Mouse (Mus musculus): ENCODE results near the gene Car1. TPM values are rescaled to one million over a fixed set of nuclear protein-coding genes. Genes with fewer than 3 reads are reported as not detected.
A peak's percentile ranks its signal among the peaks of the same experiment; 100 is the strongest.
"Not testable (repeated sequence)": the region's sequence is repeated elsewhere in the genome, so short reads cannot be mapped to it uniquely, and the experiment has no call there.

Car1 gene
- polyA plus RNA-seq, 1 experiment from 2014 or later, result 33.0 TPM

- Histone ChIP-seq H3K4me2 (ENCODE audit: low read depth, low read length) (no peak overlapping the region), H3K27ac (ENCODE audit: low read length) (no peak overlapping the region), H3K36me3 (ENCODE audit: control insufficient read depth, insufficient read depth) (no peaks in the 10 kb centered on the region), H3K4me3 (ENCODE audit: low read depth, low read length) (no peak overlapping the region), H3K9ac (ENCODE audit: low read depth, low read length) (no peak overlapping the region), H3K27me3 (ENCODE audit: control insufficient read depth, insufficient read depth, low read depth, low read length) (no peaks in the 10 kb centered on the region), H3K9me3 (replicated peaks; ENCODE audit: control insufficient read depth, low read length) (no peaks in the 10 kb centered on the region), H3K4me1 (ENCODE audit: control insufficient read depth, low read depth, low read length) (no peaks in the 10 kb centered on the region)
- peak; percentile 82 for ATAC-seq (ENCODE audit: low read depth)
These were observed 20.7 kb upstream of the Car1 start for GRCm38 (mm10) chr3:14828896-14829295.

DNA sequence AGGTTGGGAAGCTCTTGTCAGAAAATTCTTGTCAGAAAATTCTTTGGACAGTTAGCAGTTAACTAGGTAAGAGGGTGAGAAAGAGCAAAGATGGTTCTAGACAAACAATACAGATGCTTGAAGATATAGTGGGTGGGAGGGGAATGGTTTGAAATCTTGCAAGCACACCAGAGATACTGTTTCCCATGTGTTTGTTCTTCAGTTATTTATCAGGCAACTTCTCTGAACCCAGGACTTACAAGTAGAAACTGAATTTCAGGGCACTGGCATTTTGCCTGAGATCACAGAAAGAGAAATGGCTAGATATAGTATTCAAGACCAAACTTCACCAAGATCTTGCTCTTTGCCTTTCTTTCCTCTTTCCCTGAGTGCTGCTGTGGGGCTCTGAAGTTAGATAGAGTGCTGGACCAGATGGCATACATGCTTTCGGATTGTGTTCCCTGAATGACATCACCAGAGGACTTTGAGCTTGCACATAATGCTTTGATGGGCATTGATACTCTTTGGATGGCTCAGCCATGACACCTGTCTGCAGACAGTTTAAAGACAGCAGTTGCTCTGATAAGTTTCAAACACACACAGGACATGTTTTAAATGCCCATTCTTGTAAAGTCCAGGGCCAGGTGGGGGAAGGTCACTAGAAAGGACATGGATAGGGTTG lies 11.8 kb upstream of the Car1 start:
- ATAC-seq (ENCODE audit: low read depth), result peak; percentile 62
- no peaks in the 10 kb centered on the region for H3K9me3 ChIP-seq (replicated peaks; ENCODE audit: control insufficient read depth, low read length)
- H3K4me1 ChIP-seq (ENCODE audit: control insufficient read depth, low read depth, low read length), result no peaks in the 10 kb centered on the region
- no peak overlapping the region for H3K4me3 ChIP-seq (ENCODE audit: low read depth, low read length)
- no peaks in the 10 kb centered on the region for H3K27me3 ChIP-seq (ENCODE audit: control insufficient read depth, insufficient read depth, low read depth, low read length)
- no peak overlapping the region for H3K27ac ChIP-seq (ENCODE audit: low read length)
- no peaks in the 10 kb centered on the region for H3K36me3 ChIP-seq (ENCODE audit: control insufficient read depth, insufficient read depth)
- WGBS (ENCODE audit: insufficient replicate concordance), result 56% methylated on average over 1 of the region's 1 CpGs
- no peak overlapping the region for H3K9ac ChIP-seq (ENCODE audit: low read depth, low read length)
- no peak overlapping the region for H3K4me2 ChIP-seq (ENCODE audit: low read depth, low read length)

- not testable (repeated sequence) for H3K36me3 ChIP-seq (ENCODE audit: control insufficient read depth, insufficient read depth); ATAC-seq (ENCODE audit: low read depth); H3K9ac ChIP-seq (ENCODE audit: low read depth, low read length); H3K4me3 ChIP-seq (ENCODE audit: low read depth, low read length); H3K9me3 ChIP-seq (replicated peaks; ENCODE audit: control insufficient read depth, low read length); H3K4me1 ChIP-seq (ENCODE audit: control insufficient read depth, low read depth, low read length); H3K27me3 ChIP-seq (ENCODE audit: control insufficient read depth, insufficient read depth, low read depth, low read length); H3K27ac ChIP-seq (ENCODE audit: low read length); H3K4me2 ChIP-seq (ENCODE audit: low read depth, low read length)
- WGBS (ENCODE audit: insufficient replicate concordance), result 44% methylated on average over 1 of the region's 1 CpGs
These were observed 7.2 kb upstream of the Car1 start for GRCm38 (mm10) chr3:14815396-14815795.

DNA sequence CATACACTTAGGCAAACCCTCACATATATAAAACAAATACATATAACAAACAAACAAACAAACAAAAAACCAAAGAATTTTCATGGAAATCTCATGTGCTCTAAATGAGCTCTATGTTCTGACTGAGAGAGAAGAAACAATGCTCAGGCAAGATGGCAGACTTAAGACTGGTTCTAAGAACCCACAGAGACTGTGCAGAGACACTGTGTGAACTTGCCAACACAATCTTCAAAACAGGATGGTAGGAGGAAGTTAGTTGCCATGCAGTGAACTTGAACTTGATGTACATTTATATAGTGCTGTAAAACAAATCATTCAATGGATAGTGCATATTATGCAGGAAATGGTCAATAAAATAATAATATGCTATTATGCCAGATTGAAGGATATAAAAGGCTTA lies 1.5 kb downstream of the Car1 start:
- no peaks in the 10 kb centered on the region for H3K36me3 ChIP-seq (ENCODE audit: control insufficient read depth, insufficient read depth)
- no peak for ATAC-seq (ENCODE audit: low read depth)
- no peaks in the 10 kb centered on the region for H3K9me3 ChIP-seq (replicated peaks; ENCODE audit: control insufficient read depth, low read length)
- no peak overlapping the region for H3K9ac ChIP-seq (ENCODE audit: low read depth, low read length)
- H3K27ac ChIP-seq (ENCODE audit: low read length), result no peak overlapping the region
- H3K4me3 ChIP-seq (ENCODE audit: low read depth, low read length), result no peak overlapping the region
- H3K27me3 ChIP-seq (ENCODE audit: control insufficient read depth, insufficient read depth, low read depth, low read length), result no peaks in the 10 kb centered on the region
- no peak overlapping the region for H3K4me2 ChIP-seq (ENCODE audit: low read depth, low read length)
- no peaks in the 10 kb centered on the region for H3K4me1 ChIP-seq (ENCODE audit: control insufficient read depth, low read depth, low read length)

DNA sequence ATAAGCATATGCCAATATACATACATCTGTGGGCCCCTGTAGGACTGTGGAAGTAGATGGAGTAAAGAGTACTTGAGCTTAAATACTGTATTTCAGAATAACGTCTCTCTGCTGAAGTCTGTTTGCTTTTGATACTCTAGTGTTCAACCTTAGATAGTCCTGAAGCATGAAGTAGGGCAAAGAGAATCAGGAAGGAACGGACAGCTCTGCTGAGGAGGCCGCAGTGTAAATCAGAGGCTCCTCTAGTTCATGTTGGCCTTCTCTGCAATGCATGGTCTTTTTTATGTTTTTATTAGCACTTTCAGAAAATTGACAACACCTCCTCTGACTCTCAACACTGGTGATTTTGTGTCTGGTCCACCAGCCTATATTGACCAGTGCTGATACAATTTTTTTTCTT lies 2.2 kb downstream of the Car1 start:
- Histone ChIP-seq H3K4me2 (ENCODE audit: low read depth, low read length) (no peak overlapping the region), H3K36me3 (ENCODE audit: control insufficient read depth, insufficient read depth) (no peaks in the 10 kb centered on the region), H3K4me3 (ENCODE audit: low read depth, low read length) (no peak overlapping the region), H3K9ac (ENCODE audit: low read depth, low read length) (no peak overlapping the region), H3K27me3 (ENCODE audit: control insufficient read depth, insufficient read depth, low read depth, low read length) (no peaks in the 10 kb centered on the region), H3K27ac (ENCODE audit: low read length) (no peak overlapping the region), H3K4me1 (ENCODE audit: control insufficient read depth, low read depth, low read length) (no peaks in the 10 kb centered on the region), H3K9me3 (replicated peaks; ENCODE audit: control insufficient read depth, low read length) (no peaks in the 10 kb centered on the region)
- 70% methylated on average over 3 of the region's 3 CpGs for WGBS (ENCODE audit: insufficient replicate concordance)
- no peak for ATAC-seq (ENCODE audit: low read depth)

- H3K27ac ChIP-seq (ENCODE audit: low read length), result no peak overlapping the region
- H3K4me2 ChIP-seq (ENCODE audit: low read depth, low read length), result no peak overlapping the region
- no peak for ATAC-seq (ENCODE audit: low read depth)
- no peak overlapping the region for H3K9ac ChIP-seq (ENCODE audit: low read depth, low read length)
- no peaks in the 10 kb centered on the region for H3K36me3 ChIP-seq (ENCODE audit: control insufficient read depth, insufficient read depth)
- no peaks in the 10 kb centered on the region for H3K9me3 ChIP-seq (replicated peaks; ENCODE audit: control insufficient read depth, low read length)
- H3K4me1 ChIP-seq (ENCODE audit: control insufficient read depth, low read depth, low read length), result no peaks in the 10 kb centered on the region
- H3K27me3 ChIP-seq (ENCODE audit: control insufficient read depth, insufficient read depth, low read depth, low read length), result no peaks in the 10 kb centered on the region
- WGBS (ENCODE audit: insufficient replicate concordance), result 68% methylated on average over 6 of the region's 6 CpGs
- no peak overlapping the region for H3K4me3 ChIP-seq (ENCODE audit: low read depth, low read length)
These were observed 3.3 kb downstream of the Car1 start for GRCm38 (mm10) chr3:14804906-14805305.

DNA sequence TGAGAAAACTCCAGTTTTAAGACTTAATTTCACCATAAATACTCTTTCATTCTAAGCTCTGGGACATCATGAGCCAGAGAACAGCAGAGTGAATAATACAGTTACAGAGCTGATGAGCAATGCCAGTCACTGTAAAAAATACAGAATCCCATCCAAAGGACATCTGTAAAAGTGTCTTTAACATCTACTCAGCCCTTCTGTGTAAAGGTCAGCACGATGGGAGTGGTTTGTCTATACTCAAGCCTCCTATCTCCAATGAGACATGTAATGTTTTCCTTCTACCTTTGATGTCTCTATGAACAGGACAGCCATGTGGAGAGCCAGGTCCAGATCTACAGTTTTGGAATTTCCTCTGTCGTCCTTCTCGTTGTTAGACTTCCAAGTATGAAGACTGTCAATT lies 11.1 kb downstream of the Car1 start:
- Histone ChIP-seq H3K27me3 (ENCODE audit: control insufficient read depth, insufficient read depth, low read depth, low read length) (no peaks in the 10 kb centered on the region), H3K4me1 (ENCODE audit: control insufficient read depth, low read depth, low read length) (no peaks in the 10 kb centered on the region), H3K9me3 (replicated peaks; ENCODE audit: control insufficient read depth, low read length) (no peaks in the 10 kb centered on the region), H3K27ac (ENCODE audit: low read length) (no peak overlapping the region), H3K9ac (ENCODE audit: low read depth, low read length) (no peak overlapping the region), H3K4me2 (ENCODE audit: low read depth, low read length) (no peak overlapping the region), H3K36me3 (ENCODE audit: control insufficient read depth, insufficient read depth) (no peaks in the 10 kb centered on the region), H3K4me3 (ENCODE audit: low read depth, low read length) (no peak overlapping the region)
- no peak for ATAC-seq (ENCODE audit: low read depth)
- WGBS (ENCODE audit: insufficient replicate concordance), result 65% methylated on average over 3 of the region's 3 CpGs

GRCm38 (mm10) chr3:14795292-14796020 lies 12.7 kb downstream of the Car1 start:
- H3K9me3 ChIP-seq (replicated peaks; ENCODE audit: control insufficient read depth, low read length), result no peaks in the 10 kb centered on the region
- no peak for ATAC-seq (ENCODE audit: low read depth)
- no peaks in the 10 kb centered on the region for H3K27me3 ChIP-seq (ENCODE audit: control insufficient read depth, insufficient read depth, low read depth, low read length)
- H3K36me3 ChIP-seq (ENCODE audit: control insufficient read depth, insufficient read depth), result no peaks in the 10 kb centered on the region
- WGBS (ENCODE audit: insufficient replicate concordance), result 66% methylated on average over 4 of the region's 4 CpGs
- no peak overlapping the region for H3K4me2 ChIP-seq (ENCODE audit: low read depth, low read length)
- no peak overlapping the region for H3K27ac ChIP-seq (ENCODE audit: low read length)
- H3K9ac ChIP-seq (ENCODE audit: low read depth, low read length), result no peak overlapping the region
- H3K4me1 ChIP-seq (ENCODE audit: control insufficient read depth, low read depth, low read length), result no peaks in the 10 kb centered on the region
- H3K4me3 ChIP-seq (ENCODE audit: low read depth, low read length), result no peak overlapping the region

GRCm38 (mm10) chr3:14792032-14792431 lies 16.1 kb downstream of the Car1 start:
- no peaks in the 10 kb centered on the region for H3K9me3 ChIP-seq (replicated peaks; ENCODE audit: control insufficient read depth, low read length)
- H3K4me1 ChIP-seq (ENCODE audit: control insufficient read depth, low read depth, low read length), result no peaks in the 10 kb centered on the region
- no peak overlapping the region for H3K4me3 ChIP-seq (ENCODE audit: low read depth, low read length)
- H3K4me2 ChIP-seq (ENCODE audit: low read depth, low read length), result no peak overlapping the region
- H3K27me3 ChIP-seq (ENCODE audit: control insufficient read depth, insufficient read depth, low read depth, low read length), result no peaks in the 10 kb centered on the region
- no peaks in the 10 kb centered on the region for H3K36me3 ChIP-seq (ENCODE audit: control insufficient read depth, insufficient read depth)
- no peak overlapping the region for H3K9ac ChIP-seq (ENCODE audit: low read depth, low read length)
- no peak for ATAC-seq (ENCODE audit: low read depth)
- H3K27ac ChIP-seq (ENCODE audit: low read length), result no peak overlapping the region
